Mouse (Mus musculus) spleen, adult 2 months (tissue): Measurements from ENCODE around the gene Ank2.

ENCODE experiments used
- CTCF ChIP-seq: fragments of 200-500 bp; IDR thresholded peaks from 2 replicates; pipeline ENCODE4 v1.5.1; 2011; ENCODE audit warnings: mild to moderate bottlenecking, inconsistent platforms; ENCODE audit not compliant: insufficient read depth, insufficient read length, insufficient replicate concordance; ENCODE audit errors: extremely low read depth
- POLR2A ChIP-seq: fragments of 200-500 bp; IDR thresholded peaks from 2 replicates; pipeline ENCODE4 v1.6.1; 2011; ENCODE audit warnings: low read depth, low read length, inconsistent platforms

DNA sequence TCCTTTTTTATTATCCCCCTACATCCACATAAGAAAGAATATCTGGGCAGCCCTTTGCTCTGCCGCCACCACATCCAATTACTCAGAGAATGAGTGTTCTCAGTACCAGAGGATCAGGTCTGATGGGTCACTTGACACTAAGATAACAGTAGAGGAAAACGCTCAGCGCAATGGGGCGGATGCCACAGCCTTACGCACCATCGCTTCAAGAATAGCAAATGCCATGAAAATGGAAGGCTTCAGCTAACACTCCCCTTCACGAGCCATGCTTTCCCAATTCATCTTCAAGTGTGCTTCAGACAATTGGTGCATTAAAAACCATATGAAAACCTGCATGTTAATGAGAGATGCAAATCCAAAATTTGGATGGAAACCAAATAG, 238.4 kb downstream of the Ank2 start:
- TF ChIP-seq CTCF (no peak), POLR2A (no peak)
